Mouse (Mus musculus): ENCODE data around the gene Pde9a.

Gene Pde9a

DNA sequence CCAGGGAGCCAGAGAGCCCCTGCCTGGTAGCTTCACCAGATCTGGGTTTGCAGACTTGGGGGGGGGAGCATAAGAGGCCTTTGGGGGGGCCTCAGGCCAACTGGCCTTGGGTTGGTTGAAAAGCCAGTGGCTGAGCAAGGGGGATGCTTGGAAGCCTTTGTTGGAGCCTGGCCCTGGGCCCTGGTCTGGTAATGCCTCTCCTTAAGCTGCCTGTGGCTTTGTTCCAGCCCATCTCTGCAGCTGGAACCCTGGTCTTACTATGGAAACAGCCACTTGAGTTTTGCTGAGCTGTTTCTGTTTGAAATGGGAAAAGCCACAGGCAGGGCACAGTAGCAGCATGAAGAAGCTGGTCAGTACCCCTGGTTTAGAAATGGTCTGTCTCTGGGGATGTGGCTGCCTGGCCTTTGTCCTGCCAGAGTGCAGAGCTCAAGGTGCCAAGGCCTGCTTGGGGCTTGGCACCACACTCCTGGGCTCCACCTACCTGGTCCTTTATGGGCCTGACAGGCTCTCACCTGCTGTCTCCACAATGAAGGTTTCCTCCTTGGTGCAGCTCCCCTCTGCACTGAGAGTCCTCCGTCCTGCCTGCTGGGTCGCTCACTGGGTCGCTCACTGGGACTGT is 3.5 kb downstream of the Pde9a start:
- no peak for DNase-seq (ENCODE audit: low read depth)

DNA sequence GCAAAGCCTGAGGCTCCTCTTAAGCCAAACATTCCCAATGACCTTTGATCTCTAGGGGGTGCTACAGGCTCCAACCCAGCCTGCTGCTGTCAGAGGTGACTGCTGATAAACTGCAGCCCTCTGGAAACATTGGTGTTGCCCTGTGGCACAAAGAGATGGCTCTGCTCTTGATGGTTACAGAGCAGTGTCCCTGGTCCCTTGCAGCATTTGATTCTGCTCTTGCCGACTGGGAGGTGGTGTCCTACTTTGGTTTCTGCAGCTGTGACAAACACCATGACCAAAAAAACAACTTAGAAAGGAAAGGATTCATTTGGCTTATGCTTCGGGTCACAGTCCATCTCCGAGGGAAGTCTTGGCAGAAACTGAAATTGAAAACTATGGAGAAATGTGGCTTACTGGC is 5.5 kb downstream of the Pde9a start:
- no peak for DNase-seq (ENCODE audit: low read depth)

DNA sequence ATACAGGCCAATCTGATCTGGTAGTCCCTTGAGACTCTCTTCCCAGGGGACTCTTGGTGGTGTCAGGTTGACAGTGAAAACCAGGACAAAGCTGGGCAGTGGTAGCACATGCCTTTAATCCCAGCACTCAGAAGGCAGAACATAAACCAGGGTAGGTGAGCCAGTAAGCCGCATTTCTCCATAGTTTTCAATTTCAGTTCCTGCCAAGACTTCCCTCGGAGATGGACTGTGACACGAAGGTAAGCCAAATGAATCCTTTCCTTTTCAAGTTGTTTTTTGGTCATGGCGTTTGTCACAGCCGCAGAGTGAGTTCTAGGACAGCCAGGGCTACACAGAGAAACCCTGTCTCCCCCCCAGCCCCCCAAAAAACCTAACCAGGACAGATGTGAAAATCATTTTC is 6.0 kb downstream of the Pde9a start:
- DNase-seq (ENCODE audit: low read depth), result no peak

DNA sequence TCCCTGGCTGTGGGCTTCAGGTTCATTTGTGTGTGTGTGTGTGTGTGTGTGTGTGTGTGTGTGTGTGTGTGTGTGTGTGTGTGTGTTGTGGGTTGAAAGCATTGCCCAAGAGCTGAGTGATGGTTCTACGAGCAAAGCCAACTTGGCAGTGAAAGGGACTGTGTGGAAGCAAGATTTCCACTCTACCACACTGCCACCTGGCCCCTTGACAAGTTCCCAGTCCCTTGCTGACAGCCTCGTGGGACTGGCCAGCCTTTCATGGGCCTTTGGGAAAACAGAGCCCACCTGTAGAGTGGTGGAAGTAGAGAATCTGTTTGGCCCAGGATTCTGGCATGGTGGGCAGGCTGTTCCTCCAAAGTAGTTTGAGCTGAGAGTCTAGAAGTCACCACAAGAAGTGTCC is 7.8 kb downstream of the Pde9a start:
- no peak for DNase-seq (ENCODE audit: low read depth)

DNA sequence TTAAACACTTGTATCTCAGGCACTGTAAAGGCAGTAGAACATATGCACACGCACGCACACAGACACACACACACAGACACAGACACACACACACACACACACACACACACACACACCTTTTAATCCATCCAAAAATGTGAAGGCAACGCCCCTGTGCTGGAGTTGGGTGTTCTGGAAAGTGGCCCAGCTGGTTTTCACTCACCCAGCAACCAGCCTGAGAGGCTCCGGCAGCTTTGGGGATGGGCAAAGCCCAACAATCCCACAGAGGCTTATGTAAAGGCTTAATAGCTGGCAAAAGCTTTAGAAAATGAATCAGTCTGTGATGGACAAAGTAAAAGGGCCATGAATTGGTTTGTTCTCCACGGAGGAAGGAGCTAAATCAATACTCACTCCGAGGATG is 14.3 kb downstream of the Pde9a start:
- no peak for DNase-seq (ENCODE audit: low read depth)

DNA sequence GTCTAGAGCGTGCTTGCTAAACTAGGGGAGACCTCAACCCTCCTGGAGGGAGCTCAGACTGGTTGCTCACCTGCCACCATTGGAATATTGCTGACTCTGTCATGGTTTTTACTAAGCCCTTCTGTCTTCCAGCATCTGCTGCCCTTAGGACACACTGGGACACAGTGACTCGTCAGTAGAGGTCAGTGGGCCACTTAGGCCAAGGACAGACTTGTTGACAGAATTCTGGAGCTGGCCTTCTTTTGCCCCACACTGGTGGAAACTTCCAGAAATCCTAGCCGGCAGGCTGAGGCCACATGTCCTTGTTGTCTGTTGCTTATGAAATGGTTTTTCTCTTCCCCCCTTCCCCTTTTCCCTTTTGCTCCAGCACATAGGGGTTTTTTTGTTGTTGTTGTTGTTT is 15.2 kb downstream of the Pde9a start:
- DNase-seq (ENCODE audit: low read depth), result no peak

DNA sequence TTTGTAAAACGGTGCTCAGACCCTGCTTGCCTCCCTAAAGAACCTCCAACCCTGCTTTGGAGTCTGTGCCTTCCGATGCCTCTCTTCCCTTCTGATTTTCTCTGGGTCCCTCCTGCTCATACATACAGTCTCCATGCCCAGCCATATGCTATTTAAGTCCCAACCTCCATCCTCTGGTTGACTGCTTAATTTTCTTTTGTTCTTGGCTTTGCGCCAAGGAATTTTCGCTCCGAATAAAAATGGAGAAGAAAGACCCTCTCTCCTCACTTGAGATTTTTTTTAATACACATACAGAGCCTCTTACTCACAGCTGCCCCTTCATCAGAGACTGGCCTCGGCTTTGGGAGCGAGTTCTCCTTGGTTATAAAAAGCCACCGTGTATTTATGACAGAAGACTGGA is 16.7 kb downstream of the Pde9a start:
- no peak for DNase-seq (ENCODE audit: low read depth)

DNA sequence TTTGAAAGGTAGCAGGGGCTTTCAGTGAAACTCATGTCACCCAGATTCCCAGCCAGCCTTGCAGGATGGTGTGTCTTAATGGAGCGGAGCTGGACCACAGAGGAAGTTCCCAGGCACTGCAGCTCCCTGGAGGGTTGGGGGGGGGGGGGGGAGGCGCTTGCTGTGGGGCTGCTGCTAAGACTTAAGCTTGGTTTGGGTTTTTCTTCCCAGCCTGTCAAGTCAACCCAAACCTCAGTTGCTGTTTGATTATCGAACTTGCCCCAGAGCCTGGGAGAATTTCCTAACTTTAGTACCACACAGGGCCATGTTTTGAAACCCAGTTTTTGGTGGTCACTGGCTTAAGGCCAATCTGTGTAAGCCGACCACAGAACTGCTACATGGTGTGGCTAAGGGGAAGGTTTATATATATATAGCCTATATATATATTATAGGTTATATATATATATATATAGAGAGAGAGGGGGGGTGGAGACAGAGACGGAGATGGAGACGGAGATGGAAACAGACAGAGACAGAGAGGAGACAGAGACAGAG is 19.8 kb downstream of the Pde9a start:
- DNase-seq (ENCODE audit: low read depth), result no peak

DNA sequence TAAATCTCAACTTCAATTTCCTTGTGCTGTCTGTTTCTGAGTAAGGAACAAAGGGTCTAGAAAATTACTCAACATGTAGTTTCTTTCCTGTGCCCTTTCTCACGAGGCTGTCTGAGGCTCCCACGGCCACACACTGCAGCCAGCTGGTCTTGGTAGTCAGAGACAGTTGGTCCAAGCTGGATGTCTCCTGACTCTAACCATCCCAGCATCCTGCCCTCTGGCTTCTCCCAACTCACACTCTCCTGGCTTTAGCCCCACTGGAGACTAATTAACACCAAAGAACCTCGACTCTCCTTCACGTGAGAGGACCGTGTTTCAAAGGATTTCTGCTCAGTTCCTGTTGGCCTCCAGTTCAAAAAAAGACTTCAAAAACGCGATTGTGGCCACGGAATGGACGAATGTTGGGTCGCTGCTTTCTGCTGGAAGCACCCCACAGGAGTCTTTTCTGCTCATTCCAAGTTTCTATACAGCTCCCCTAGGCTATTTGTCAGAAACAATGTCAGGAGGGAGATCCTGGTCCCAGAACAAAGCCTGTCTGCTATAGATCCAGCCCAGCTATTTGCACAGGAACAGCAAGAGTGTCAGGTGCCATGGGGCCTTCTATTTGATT is 23.8 kb downstream of the Pde9a start:
- no peak for DNase-seq (ENCODE audit: low read depth)

DNA sequence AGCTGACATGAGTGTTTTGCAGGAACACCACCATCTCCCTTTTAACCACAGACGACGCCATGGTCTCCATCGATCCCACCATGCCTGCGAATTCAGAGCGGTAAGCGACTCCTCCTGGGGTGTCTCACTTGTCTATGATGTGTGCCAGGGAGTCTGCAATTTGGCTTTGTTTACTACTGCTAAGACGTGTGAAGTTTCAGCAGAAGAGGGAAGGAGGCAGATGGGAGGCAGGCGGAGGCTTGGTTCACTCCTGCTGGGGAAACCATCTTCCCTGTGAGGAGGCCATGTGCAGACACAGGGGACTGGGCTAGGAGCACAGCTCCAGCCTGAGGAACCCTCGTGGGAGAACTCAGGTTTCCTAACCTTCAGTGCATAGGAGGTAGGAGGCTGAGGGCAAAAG is 29.2 kb downstream of the Pde9a start:
- no peak for DNase-seq (ENCODE audit: low read depth)

DNA sequence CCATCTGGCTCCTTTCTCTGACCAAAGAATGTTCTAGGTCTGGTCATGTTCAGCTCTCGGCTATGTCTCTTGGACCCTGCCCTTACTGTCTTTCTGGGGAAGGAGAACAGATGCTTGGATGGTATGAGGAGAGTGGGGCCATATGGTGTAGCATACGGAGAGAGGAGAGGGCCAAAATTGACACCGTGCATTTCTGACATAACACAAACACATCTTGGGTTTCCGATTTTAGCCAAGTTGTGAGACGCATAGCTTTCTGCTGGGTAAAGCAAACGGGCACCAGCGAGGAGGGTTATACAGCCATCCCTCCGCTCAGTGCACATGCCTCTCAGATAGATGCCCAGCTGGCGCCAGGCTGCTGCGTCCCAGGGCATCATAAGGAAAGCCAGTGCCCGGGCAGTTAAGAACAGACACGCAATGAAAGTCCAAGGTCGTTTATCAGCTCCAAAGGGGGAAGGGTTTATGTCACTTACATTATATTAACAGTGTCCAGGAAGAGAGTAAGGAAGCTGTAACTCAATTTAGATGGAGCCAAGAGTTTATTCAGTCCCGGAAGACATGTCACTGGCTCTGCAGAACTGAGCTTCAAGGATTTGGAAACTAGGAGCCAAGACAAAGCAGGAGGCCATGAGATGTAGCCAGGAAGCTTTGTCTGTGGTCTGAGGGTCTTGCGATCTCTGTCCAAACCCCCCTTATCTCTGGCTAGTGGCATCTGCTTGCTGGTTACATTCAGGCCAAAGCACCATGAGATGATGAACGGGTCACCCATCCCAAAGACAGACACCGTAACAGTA is 33.0 kb downstream of the Pde9a start:
- DNase-seq (ENCODE audit: low read depth), result no peak

DNA sequence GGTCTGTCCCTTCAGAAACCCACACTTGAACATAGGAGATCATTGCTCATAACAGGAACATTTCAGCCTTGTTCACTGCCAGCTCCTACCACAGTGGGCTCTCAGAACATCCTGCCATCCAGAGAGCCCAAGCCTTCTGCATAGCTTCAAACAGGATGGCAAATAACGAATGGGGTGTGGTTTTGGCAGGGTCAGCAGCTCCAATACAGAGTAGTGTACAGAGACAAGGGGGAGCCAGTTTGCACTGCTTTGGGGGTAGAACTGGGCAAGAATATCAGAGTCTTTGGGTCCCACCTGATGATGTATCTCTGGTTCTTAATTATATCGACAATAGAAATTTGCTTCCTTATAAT is 33.6 kb downstream of the Pde9a start:
- no peak for DNase-seq (ENCODE audit: low read depth)

DNA sequence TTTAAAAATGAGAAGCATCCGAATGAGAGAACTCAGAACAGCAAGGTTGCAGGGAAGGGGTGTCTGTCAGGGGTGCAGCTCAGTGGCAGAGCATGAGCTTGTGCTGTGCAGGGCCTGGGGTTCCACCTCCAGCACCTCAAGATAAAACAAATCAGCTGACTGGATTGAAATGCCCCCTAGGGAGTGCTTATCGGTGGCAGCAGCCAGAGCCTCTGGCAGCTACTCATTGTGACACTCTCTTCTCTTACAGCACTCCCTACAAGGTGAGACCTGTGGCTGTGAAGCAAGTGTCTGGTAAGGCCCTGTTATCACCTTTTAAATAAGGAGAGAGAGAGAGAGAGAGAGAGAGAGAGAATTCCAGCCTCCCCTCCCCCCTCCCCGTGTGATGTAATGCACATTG is 34.0 kb downstream of the Pde9a start:
- DNase-seq (ENCODE audit: low read depth), result no peak

DNA sequence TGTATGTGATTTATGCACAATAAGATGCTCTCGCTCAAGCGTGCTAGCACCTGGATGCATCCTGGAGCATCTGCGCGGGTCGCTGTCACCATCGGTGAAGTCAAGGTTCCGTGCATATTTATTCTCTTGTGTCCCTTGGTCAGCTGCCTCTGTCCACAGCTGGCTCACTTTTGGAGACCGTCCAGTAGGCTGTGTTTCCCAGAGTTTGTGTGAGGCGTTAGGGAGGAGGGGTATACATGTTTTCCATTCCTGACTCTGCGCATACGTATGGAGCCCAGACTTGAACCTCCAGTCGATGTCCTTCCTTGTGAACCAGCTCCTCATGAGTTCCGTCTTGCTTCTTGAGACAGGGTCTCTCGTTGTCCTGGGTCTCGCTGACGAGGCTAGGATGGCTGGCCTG is 34.6 kb downstream of the Pde9a start:
- DNase-seq (ENCODE audit: low read depth), result no peak

DNA sequence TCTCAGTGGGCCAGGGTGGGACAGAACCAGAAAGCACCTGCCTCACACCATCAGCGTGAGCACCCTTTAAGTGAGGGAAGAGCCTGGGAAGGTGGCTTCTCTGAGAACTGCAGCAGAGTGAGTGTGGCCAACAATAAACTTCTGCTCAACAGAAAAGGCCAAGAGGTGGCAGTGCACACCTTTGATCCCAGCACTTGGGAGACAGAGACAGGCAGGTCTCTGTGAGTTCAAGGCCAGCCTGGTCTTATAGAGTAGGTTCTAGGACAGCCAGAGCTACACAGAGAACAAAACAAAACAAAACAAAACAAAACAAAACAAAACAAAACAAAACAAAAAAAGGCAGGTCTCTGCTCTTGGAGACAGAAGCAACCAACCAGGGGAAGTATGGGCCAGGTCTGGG is 36.4 kb downstream of the Pde9a start:
- no peak for DNase-seq (ENCODE audit: low read depth)

DNA sequence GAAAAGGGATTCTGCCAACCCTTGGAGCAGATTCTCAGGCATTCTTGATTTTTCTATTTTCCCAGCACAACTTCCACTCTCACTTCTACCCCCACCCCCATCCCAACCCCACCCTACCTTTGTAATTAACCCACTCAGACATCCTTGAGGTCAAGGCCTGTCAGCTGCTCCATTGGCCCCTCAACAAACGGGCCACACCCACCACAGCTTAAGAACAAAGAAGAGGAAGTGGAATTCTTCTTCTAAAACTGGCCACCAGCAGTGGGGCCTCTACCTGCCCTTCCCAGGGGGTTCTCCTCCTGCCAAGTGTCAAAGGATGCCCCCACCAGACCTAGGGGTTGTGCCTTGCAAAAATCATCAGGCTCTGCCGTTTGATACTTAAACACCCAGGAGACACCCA is 37.0 kb downstream of the Pde9a start:
- DNase-seq (ENCODE audit: low read depth), result no peak

DNA sequence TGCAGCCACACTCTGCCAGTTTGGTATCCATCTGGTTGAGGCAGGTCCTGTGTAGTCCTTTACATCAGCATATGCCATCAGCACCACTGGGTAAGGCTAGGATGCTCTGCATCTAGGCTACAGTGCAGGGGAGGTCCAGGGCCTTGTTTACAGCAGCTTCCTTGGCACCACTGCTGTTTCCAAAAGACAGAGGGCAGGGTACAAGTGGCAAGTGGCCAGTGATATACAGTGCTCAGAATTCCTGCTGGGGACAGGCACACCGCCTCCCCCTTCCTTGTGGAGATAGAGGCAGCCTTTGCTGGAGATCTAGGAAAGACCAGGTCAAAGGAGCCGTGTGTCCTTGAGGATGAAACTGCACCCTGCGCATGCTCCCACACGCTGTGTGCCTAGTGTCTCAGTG is 38.3 kb downstream of the Pde9a start:
- no peak for DNase-seq (ENCODE audit: low read depth)

DNA sequence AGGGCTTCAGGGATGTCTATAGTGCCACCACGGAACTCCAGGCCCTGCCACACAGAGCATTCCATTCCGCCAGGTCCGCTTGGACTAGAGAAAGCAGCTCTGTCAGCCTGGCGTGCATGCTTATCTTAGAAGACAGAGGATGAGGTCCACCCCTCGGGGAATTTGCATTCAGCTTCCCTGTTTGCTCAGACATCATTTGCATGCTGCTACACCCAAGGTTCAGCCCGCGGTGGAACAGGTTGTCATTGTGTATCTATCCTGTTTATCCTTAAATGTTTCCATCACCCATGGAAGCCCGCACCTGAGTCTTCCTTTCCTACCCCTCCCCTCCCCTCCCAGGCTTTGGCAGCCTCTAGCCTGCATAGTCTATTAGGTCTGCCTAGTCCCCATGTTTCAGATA is 38.8 kb downstream of the Pde9a start:
- no peak for DNase-seq (ENCODE audit: low read depth)

DNA sequence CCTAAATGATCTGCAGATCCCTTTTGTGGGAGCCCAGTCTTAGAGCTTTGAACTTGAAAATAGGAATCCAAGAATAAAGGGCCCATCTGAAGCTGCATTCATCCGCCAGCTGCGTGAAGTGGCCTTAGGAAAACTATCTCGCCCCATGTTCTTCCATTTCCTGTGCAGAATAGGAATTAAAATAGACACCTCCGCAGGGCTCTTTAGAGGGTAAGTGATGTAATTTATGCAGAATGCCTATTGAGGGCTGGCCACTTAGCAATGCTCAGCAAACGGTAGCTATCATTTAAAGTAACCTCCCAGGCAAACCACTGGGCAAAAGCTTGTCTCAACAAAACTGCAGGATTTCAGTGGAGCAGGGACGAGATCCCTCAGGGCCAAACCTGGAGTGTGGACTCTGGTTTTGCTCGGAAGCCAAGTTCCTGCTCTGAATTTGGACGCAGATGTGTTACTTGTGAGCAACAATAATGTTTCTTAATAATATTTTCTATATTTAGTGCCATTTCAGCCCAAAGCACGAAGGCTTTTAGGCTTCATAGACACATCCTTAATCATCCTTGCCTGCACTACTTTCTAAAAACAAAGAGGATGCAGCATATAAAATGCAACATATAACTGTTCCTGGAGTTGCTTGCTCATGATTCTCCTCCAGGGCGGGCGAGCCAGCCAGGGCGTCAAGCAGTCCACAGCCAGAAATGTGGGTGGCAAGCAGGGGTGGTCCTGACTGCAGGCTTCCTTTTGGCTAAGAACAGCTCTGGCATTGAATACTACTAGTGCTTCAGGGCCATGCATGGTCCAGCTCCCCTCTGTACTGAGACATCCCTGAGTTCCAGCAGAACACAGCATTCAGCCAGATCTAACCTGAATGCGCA is 40.1 kb downstream of the Pde9a start:
- DNase-seq (ENCODE audit: low read depth), result no peak

DNA sequence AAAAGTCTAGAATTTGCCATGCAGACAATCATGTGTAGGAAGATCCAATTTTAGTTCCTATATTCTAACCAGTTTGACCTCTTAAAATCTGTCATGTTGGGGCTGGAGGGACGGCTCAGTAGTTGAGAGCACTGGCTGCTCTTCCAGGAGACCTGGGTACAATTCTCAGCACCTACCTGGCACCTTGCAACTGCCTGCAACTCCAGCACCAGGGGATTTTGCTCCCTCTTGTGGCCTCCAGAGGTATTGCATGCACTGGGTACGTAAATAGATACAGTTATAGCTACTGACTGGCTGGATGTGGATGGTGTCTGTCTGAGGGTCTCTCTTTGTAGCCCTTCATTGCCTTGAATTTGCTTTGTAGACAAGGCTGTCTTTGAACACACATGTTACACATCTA is 43.4 kb downstream of the Pde9a start:
- DNase-seq (ENCODE audit: low read depth), result no peak

DNA sequence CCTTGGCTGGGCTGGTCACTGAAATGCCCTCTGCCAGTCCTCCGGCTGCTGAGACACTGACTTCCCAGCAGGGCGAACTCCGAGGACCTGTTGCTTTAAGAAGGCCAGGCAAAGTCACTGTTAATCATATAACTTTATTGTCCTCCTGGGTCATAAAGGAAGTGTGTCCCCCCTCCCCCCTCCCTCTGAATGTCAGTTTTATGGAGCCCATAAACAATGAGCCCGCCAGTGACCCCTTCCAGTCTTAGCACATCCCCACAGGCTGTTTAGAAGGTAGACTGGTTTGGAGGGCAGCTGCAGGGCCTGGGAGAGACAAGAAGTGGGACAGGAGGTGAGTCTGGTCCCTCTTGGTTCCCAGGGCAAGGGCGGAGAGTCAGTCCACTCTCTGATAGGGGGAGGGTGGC is 46.9 kb downstream of the Pde9a start:
- DNase-seq (ENCODE audit: low read depth), result no peak

DNA sequence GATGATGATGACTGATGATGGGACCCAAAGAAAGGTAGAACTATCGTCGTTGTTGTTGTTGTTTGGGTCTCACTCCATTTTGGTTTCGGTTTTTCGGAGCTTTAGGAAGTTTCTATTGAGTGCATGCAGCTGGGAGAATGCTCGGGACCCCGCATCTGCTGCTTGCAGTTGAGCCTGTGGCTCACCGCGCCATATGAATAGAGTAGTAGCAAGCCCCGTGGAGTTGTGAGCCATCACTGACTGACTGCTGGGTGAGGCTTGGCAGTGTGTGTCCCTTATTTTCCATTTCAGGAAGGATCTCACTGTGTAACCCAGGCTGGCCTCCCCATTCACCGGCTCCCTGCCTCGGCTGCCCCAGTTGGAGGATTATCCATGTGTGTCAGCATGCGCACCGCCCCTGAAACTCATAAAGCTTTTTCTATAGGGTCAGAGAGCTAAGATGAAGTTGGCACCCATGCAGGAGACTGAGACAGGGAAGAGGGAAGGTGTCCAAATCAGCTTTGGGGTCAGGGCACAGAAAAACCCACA is 47.5 kb downstream of the Pde9a start:
- no peak for DNase-seq (ENCODE audit: low read depth)

All from c-Kit-positive CD71-positive TER-119-negative erythroid progenitor cells, embryonic 14.5 days (primary cell).